Mouse (Mus musculus) frontal cortex, adult 2 months (tissue): ENCODE measurements around the gene Naga. TPM values are rescaled to one million over a fixed set of nuclear protein-coding genes. Genes with fewer than 3 reads are reported as not detected.
"Not testable (repeated sequence)": the region's sequence is repeated elsewhere in the genome, so short reads cannot be mapped to it uniquely, and the experiment has no call there.

Experiments used
- DNase-seq, 2 experiments: peaks; one replicate each; pipeline ENCODE4 v3.0.0; 2022; ENCODE audit warnings: low spot score in 1 of 2; ENCODE audit errors: extremely low spot score in 1 of 2
- polyA plus RNA-seq: library from polyadenylated mRNA; depleted of rRNA; stranded (reverse); fragments of >200 nt; gene quantifications from 2 replicates; pipeline ENCODE4 v1.2.3, GENCODE M21; 2012; rRNA removed

Gene Naga
- 53.4 and 58.3 TPM in 2 replicates for polyA plus RNA-seq

DNA sequence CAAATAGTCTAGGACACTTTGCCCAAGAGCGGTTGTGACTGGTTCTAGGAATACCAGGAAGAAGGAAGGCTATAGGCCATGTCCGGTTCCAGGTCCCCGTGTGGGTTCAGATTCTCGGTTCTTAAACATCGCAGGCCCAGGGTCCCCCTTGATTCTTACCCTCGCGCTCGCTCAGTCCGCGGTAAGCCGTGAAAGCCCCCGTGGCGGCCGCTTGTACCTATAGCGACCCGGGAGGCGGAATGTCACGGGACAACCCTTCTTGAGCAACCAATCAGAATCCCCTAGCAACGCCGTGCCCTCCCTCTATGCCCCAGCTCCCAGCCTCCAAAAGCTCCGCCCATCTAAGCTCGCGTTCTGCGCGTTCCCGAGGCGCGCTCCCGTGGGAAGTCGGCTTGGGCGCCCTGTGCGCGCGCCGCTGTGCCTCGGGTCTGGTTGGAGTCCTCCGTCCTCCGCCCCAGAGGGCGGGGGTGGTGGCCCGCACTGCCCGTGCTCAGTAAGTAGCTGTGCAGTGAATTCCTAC lies at the start of gene Naga, which contains the start of the genes Pheta2 and Smdt1:
Gene Naga (minus strand): TSS at position 333 of the 520 bp plus-strand sequence.
Gene Pheta2 (plus strand): TSS at position 350 of the 520 bp plus-strand sequence.
Gene Smdt1 (plus strand): TSS at position 367 of the 520 bp plus-strand sequence.
- DNase-seq, result peak; percentile 89 to 95

DNA sequence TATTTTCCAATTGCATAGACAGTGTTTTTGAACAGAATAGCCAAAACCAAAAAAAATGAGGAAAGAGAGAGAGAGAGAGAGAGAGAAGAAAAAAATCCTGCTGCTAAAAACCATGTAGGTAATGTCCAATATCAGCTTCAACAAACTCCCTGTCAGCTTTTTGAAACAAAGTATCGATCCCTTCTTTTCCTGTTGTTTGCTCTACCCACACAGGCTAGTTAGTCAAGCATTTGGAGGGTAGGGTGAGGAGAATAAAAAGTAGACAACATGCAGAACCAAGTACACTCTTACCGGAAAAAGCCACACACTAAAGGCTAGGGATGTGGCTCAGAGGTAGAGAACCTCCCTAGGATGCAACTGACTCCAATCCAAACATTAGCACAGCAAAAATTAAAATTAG lies 47.0 kb upstream of the Naga start:
- DNase-seq, result no peak

DNA sequence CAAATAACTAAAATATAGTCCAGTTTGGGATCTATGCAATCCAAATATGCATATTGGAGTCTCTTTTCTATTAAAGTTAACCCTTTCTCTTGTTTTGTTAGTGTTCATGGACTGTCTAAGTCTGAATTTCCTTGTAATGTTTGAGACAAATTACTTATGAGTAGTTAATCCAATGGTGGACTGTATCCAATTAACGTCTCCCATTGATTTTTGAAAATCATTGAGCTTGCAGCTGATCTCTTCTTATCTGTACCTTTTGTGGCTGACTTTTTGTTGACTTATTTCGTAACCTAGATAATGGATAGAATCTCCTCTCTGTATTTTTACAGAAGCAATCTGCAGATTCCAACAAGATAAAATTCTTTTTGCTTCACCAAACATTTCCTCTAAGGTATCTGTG lies 43.7 kb upstream of the Naga start:
- DNase-seq, result no peak

DNA sequence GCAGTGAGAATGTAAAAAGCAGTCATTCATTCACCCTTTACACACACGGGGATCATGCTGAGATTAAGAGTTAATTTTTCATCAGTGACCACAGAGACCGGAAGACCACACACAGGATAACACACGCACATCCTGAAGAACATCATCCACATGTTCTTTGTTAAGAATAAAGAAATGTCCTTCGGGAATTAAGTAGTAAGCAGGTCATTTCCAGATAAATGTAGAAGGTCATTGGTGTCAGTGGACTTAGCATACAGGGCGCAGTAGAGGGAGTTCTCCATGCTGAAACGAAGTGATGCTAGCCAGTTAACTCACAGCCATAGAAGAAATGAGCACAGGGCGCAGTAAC lies 42.0 kb upstream of the Naga start:
- DNase-seq, result no peak

DNA sequence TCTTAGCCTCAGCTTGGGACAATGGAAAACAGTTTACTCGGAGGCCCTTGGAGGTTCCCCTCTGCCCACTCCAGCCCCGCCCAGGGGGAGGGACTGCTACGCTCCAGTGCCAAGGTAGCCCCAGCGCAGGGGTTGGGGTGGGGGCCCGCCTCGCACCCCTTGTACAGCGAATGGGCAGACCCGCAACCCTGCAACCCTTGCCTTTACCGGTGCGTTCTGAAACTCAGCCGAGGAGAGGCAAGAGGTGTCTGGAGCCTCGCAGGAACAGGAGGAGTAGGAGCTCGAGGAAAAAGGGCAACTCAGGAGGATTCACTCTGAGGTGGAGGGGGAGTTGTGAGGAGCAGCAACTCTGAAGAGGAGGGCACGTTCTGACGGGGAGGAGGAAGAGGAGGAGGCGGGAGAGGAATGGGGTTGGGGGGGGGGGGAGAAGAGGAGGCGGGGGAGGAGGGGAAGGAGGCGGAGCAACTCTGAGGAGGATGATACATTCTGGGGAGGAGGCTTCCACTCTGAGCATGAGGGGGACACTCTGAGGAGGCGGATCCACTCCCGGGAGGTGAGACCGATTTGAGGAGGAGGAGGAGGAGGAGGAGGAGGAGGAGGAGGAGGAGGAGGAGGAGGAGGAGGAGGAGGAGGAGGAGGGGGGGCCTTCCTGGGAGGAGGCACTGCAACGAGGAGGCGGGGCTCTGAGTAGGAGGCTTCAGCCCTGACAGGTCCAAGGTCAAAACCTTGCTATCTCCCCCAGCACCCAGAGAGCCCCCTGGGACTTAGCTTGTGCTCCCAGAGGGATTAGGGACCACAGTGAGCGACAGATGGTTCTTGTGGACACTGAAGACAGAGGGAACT lies 41.4 kb upstream of the Naga start, which contains the start of gene Cyp2d22:
Gene Cyp2d22 (minus strand): TSS at position 390 of the 843 bp plus-strand sequence.
- DNase-seq, result peak in 1 of 2 experiments; percentile 30

DNA sequence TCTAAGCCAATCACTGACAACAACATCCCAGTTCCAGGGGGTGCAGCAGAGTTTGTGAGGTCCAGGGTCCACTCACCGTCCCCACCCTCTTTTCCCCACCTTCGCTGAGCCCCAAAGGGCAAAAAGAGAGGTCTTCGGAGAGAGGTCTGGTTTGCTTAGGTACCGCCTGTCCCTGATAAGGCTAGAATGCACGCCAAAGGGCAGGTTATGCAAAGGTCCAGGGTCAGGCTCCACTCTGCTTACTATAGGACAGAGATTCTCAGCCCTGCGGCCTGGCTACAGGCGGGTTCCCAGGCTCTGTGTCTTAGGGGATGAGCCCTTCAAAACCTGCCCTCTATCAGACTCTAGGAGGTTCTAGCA lies 40.8 kb upstream of the Naga start:
- no peak for DNase-seq

DNA sequence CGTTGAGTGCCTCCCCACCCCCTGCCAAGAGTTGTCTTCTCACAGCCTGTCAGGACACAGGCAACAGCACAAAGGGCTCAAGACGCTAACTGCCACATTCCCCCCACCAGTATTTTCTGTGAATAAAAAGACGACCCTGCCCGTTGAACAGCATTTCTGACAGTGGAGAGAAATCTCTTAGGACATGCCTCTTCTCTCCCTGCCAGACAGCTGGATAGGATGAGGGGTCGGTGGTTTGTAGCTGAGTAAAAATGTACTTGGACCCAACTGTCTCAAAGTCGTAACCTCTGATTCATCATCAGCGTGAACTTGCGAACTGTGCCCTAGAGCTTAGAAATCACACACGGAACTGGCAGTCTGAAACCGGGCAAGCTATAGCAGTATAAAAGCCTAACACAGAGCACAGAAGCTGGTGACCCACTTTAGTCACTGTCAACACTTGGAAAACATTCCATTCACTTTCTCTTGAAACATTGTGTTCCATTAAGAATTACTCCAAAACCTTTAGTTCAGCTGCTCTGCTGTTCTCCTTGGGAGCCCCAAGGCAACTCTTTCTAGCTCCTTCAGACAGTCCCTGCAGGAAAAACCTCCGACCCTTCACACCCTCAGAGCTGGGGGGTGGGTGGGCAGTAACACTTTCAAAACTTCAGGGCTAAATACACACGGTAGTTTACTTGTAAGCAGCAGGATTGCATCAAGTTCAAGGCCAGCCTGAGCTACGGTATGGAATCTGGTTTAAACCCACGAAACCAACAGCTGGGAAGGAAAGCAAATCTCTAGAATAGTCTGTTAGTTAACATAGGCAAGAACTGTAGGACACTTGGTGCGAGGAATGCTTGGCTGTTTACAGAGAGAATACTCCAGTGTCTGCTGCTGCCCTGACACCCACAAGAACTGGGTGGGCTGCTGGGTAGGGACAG lies 39.8 kb upstream of the Naga start:
- DNase-seq, result no peak

DNA sequence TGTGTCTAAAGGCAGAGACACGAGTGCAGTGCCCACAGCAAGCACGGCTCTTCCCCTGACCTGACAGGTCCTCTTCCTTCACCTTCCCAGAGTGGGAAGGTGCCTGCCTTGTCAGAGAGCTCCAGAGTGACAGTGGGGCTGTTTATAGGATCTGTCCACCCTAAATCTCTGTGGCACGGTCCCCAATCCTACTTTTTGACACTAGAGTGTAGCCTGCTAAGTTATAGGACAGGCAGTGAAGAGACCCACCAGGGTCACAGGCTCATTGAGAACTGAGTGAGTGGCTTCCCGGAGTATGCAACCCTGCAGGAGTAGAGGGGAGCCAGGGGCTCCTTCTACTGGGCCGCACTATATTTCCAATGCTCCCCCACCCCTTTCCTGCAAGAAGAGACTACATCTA lies 39.0 kb upstream of the Naga start:
- DNase-seq, result no peak

DNA sequence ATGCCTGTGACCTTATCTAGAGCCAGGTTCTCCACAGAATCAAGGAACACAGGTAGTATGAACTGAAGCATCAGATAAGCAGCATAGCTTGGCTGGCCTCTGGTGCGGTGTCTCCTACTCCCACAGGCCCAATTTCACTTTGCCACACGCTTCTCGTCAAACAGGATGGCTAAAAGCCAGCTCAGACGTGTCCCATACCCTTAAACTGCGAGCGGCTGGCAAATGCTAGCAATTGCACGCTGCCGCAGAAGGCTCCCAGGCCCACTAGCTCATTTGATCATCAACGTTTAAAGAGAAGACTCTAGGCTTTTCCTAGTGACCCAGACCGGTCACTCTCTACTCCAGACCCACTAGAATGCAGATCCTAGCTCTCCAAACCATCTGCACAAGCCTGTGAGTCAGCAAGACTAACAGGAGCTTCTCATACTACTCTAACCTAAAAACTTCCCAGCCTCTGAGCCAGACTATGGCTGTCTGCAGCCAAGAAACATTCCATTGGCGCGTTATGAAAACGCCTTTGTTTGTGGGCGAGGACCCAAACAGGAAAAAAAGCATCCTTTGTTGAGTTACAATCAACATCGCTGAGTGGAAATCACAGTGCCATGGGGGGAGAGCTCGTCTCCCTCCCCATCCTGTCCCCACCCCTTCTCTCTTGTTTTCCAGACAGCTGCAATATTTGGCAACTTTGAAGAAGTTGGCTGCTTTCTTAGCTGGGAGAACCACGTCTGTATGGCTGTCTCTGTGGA lies 37.8 kb upstream of the Naga start:
- DNase-seq, result peak; percentile 63 to 73

DNA sequence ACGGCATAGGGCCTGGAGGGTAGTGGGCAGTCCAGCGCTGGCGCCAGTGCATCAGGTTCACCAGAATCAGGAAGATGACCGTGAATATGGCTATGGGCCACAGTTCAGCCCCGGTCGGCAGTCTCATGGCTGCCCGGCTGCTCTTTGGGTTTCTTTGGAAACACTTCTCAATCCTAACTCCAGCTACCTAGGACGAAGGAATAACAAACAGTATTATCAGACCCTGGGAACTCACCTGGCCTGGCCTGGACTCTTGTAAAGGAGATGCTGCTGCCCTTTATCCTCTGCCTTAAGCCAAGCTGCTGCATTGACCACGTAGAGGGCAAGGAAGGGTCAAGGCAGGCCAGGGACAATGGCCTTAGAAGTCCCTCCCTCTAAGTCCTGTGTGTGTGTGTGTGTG lies 37.1 kb upstream of the Naga start:
- no peak for DNase-seq

DNA sequence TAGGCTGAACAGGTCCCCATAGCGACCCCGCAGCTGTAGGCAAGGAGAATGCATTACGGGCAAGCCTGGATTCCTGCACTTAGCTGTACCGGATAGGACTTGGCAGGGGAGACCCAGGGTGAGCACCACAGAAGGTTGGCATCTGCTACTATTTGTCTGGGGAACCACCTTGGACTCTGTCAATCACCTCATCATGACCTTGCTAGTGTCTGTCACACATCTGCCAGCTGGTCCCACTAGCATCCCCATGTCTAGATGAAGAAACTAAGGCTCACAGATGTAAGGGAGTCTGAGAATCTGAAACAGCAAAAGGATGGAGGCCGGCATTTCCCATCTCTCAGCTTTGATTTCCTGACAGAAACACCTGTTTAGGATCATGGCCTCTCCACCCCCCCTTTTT lies 35.7 kb upstream of the Naga start:
- no peak for DNase-seq

DNA sequence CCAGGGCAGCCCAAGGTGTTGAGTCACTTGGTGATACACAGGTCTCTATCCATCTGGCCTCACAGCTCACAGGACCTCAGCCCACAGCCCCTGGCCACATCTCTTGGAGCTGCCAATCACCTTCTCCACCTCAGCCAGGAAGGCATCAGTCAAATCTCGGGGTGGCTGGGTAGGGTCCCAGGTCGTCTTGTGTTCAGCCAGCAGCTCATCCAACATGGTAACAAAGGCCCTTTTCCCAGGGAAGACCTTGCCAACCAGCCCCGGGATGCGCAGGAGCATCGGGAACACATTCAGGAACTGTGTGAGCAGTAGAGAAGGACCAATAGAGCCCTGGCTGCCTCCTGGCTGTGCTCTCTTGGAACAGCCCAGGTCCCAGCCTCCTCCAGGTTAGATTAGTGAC lies 34.3 kb upstream of the Naga start:
- DNase-seq, result no peak

DNA sequence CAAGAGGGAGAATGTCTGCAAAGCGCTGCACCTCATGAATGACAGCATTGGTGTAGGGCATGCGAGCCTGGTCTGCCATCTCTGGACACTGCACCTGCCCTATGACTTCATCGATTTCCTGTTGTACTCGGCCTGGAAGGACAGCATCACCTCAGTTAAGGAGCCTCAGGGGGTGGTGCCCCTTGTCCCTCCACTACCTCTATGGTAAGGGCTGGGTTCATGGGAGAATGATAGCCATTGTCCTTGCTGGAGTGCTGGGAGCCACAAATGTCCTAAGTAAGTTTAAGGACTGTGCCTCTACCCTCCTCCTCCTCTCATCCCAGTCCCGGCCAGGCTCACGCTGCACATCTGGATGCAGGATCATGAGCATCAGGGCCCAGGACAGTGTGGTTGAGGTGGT lies 33.7 kb upstream of the Naga start:
- DNase-seq, result no peak

DNA sequence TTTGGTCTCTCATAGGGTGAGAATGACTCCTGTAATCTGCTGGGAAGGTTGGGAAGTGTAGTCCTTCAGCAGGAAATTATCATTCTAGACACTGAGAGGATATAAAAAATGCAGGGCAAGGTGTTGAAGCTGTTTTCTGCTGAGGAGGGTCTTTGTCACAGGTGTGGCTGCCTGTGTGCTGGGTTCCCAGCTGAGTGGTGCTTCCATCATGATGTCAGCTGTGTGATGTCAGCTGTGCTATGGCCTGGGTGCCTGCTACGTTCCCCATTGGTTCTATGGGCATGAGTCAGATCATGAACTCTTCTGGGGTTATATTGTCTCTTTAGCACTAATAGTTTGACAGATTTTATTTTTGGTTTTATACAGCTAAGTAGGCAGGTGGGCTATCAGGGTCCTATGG lies 30.1 kb upstream of the Naga start:
- DNase-seq, result no peak

DNA sequence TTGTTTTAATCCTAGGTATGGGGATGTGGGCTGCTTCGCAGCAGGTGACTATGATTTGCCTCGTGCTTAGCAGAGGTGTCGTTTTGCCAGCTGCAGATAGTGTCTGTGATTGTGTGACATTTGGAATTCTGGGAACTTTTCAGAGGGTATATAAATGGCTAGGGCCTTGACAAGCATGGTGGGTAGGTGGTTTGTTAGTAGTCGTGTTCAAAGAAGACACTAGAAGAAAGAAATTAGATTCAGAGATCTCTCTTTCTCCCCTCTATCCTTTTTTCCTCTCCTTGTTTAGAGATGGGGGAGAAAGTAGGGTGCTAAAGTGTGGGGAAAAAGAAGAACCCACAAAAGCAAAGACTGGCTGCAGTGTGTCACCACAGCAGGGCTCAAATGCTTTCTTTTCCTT lies 29.4 kb upstream of the Naga start:
- no peak for DNase-seq

DNA sequence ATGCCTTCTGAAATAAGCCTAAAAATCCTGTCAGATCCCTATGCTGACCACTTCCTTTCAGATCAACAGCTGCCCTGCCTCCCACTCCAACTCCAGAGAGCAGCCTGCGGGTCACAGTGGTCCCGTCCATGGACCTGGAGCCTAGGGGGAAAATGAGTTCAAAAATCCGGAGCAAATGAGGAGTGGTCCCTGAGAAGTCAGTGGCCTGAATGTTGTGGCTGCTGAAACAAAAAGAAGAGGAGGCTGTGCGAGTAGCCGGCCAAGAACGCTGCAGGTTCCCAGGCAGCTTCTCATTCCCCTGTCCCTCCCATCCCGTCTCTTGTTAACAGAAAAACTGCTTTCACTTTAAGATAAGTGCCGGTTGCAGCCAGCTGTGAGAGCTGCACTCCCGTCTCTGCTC lies 25.8 kb upstream of the Naga start:
- DNase-seq, result not testable (repeated sequence)

DNA sequence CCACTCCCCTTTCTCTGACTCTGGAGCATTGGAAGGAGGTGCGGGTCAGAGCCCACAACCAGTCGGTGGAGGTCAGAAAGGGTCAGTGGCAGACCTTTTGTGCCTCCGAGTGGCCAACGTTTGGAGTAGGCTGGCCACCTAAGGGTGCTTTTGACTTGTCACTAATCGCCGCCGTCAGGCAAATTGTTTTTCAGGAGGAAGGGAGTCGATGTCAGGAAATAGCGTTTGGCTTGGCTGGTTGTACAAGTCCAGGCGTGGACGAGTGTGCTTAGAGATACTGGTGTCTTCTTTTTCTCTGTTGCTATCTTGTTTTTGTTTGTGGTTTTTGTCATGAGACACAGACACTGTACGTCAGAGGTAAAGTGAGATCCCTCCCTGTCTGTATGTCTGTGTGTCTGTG lies 25.1 kb upstream of the Naga start:
- not testable (repeated sequence) for DNase-seq

DNA sequence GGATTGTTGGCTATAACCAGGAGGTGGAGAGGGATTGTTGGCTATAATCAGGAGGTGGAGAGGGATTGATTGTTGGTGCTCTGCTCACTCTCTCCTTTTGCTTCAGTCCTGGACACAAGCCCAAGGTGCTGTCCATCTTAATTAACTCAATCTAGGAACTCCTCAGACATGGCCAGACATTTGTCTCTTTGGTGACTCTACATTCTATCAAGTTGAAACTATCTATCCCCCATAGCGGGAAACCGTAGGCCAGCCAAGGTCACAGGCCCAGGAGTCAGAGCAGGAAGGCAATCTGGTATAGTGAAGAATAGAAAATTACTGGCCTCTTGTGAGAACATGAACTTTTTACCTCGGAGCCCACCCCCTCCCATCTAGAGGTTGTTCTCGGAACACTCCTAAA lies 23.5 kb upstream of the Naga start:
- DNase-seq, result no peak

DNA sequence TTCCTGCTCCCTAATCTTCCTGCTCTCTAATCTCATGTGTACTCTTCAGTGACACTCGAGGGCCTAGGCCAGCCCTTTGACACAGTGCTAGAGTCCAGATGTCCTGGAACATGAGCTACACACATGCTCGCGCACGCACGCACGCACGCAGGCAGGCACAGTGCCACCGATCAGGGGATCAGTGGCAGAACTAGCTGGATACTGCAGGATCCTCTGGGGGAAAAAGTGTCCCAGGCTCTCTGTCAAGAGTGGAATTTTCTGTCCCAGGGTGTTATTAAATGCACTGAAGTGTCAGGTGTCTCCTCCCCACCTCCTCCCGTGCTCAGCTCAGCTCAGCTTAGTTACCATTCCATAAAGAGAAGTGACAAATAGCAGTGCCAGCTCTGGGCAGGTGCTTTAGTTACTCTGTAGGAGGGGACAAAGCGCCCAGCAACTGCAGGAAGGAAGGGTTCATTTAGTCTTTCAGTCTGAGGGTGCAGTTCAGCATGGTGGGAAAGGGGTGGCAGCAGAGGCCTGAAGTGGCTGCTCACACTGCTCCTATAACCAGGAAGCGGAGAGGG lies 22.8 kb upstream of the Naga start:
- no peak for DNase-seq
